Mouse (Mus musculus): Measurements from ENCODE around the gene G430095P16Rik.
A peak's percentile ranks its signal among the peaks of the same experiment; 100 is the strongest.

The G430095P16Rik gene

DNA sequence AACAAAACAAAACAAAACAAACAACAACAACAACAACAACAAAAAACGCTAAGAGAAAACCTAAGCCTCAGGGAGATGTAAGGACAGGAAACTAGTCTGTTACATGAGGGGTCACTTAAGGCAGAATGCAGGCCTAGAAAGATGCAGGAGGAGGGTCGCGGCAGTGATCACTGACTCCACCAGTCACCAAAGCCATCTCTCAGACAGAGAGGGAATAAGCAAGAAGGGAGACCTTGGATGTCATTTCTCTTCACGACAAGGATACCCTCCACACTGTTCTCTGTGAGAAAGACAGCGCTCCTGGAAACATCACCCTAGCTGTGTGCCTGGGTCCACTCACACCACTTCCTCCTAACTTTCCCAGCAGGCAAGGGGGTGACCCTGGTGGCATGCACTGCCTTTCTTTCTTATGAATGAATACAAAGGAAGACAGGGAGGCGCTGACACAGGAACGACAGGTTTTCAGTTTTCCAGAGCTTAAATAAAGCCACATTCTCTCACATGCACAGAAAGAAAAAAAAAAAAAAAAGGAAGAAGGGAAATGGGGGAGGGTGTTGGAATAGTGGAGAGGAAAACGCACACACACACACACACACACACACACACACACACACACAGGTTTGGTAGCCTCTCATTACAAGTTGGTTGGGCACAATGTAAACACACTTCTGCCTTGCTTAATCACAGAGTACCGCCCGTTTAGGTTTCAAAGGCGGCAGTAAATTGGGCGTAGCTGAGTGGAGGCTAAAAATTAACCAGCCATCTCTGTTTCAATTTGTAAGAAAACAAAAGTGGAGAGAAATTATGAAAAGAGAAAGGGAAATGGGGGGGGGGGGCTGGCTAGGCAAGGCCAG, 47.5 kb downstream of the G430095P16Rik start:
- DNase-seq (ENCODE audit: low spot score) = no peak

- DNase-seq (ENCODE audit: low spot score) = no peak
Measured at GRCm38 (mm10) chr8:84771000-84771687, 48.3 kb downstream of the G430095P16Rik start.

DNA sequence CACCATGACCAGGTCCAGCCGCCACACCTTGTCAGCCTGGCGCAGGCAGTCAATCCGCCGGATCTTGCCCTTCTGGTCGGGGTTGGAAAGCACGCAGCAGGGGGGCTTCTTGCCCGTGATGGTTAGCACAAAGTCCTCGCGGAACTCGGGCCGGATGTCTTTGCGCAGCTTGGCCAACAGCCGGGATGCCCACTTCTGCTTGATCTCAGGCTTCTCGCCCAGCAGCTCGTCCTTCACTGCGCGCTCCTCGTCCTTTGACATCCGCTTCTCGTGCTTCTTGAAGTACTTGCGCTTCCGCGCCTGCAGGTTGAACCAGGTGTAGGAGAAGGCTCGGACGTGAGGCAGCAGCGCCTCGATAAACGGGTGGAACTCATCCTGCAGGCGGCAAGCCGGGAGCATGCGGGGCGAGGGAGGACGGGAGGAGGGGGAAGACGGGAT, 49.2 kb downstream of the G430095P16Rik start:
- no peak for DNase-seq (ENCODE audit: low spot score)

DNA sequence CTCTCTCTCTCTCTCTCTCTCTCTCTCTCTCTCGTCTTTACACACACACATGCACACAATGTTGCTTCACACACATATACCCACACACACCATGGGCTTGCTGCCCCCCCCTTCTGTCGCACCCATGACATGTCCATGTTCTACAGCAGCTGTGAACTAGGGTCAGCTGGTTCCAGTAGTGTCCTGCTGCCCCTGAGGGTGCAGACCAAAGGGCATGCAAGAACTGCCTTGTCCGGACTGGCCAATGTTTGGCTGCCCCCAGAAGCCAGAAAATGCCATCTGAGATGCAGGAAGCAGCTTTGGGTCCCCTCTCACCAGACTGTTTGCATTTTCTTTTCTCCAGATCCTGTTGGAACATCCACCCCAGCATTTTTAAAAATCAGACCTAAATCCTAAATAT, 49.8 kb downstream of the G430095P16Rik start:
- no peak for DNase-seq (ENCODE audit: low spot score)

- no peak for DNase-seq (ENCODE audit: low spot score)
Measured at GRCm38 (mm10) chr8:84773304-84773703, 50.5 kb downstream of the G430095P16Rik start.

DNA sequence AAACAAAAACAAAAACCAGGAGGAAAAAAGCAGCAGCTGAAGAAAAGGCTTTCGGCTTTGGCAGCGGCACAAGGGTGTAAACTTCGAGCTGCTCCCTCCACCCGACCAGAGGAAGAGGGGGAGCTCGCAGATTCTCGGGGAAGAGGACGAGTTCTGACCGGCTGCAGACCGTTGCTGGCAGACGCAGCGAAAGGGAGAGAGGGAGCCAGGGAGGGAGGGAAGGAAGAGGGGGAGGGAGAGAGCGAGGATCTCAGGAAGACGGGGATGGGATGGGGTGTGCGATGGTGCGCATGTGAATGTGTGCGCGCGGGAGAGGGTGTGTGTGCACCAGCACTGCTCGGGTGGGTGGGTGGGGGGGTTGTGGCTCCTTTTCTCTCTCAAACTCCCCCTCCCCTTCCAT, 51.0 kb downstream of the G430095P16Rik start:
- DNase-seq (ENCODE audit: low spot score) = peak; percentile 93

DNA sequence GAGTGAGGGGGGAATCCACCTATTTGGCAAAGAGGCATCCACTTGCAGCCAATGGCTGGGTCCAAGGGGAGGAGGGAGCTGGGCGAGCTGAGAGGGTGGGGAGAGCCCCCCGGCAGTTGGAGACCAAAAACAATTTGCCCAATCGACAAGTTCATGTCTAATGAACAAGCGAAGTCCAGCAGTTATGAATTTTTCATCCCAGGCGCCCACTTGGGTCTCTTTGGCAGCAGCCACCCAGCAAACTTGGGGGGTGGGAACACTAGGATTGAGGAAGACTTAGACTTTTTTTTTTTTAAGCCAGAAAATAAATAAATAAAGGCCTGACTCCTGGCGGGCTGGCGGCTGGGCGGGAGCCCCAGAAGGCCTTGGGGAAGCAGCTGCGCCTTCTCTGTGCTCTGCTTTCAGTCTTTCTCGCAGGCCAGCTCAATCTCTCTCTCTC, 51.7 kb downstream of the G430095P16Rik start:
- DNase-seq (ENCODE audit: low spot score) = peak; percentile 77

DNA sequence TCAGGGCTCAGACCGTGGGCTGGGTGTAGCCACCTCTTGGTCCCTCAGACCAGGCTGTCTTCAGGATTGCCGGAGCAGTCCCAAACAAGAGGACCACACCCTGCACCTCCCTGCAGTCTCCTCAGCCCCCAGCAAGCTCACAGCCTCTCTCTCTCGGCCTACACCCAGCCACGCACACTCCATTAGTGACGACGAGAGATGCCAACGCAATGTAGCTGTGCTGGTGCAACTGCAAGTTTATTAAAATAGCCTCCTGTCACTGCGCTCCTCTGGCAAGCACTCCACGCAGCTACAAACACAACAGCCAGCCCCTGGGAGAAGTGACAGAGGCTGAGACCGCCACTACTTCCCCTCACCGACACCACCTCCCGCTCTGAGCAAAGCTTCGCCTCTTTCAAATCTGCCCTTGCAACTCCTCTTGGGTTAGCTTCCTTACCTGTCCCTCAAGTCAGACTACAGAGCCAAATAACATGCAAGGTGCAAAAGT, 52.3 kb downstream of the G430095P16Rik start:
- DNase-seq (ENCODE audit: low spot score) = peak; percentile 44

- peak; percentile 59 for DNase-seq (ENCODE audit: low spot score)
Measured at GRCm38 (mm10) chr8:84775621-84776113, 52.9 kb downstream of the G430095P16Rik start.
